Mouse (Mus musculus) G1E (cell line): ENCODE data around the gene Col25a1. TPM values are rescaled to one million over a fixed set of nuclear protein-coding genes. Genes with fewer than 3 reads are reported as not detected.

Source experiments
- ATAC-seq: 2 replicates; pipeline ENCODE4 v1.8.0; 2016; ENCODE audit warnings: mild to moderate bottlenecking; ENCODE audit not compliant: insufficient number of reproducible peaks, poor library complexity, low FRiP score, severe bottlenecking; ENCODE audit errors: extremely low read depth
- DNase-seq: peaks from one replicate; pipeline ENCODE4 v3.0.0; 2012; ENCODE audit warnings: low spot score
- H3K27me3 ChIP-seq: 2 replicates; pipeline ENCODE4 v1.6.1; 2012; ENCODE audit warnings: mild to moderate bottlenecking, low read length, inconsistent platforms; ENCODE audit not compliant: insufficient read depth
- H3K36me3 ChIP-seq: replicated peaks from 2 replicates; pipeline ENCODE3; 2012; ENCODE audit warnings: mild to moderate bottlenecking, inconsistent platforms
- H3K4me1 ChIP-seq: 2 replicates; pipeline ENCODE4 v1.6.1; 2012; ENCODE audit warnings: low read depth, low read length, inconsistent platforms, mixed read lengths; ENCODE audit not compliant: insufficient read depth
- H3K4me3 ChIP-seq: 2 replicates; pipeline ENCODE4 v1.5.1; 2012; ENCODE audit warnings: low read depth, mild to moderate bottlenecking, inconsistent platforms, low read length, moderate library complexity, mixed read lengths
- H3K9me3 ChIP-seq: replicated peaks from 2 replicates; pipeline ENCODE4 v1.6.1; 2012; ENCODE audit warnings: inconsistent platforms
- CTCF ChIP-seq: IDR thresholded peaks from 2 replicates; pipeline ENCODE4 v1.5.1; 2012; ENCODE audit warnings: low read depth, low read length, inconsistent platforms, mixed read lengths
- GATA1 ChIP-seq: IDR thresholded peaks from 2 replicates; pipeline ENCODE4 v1.6.1; 2012; ENCODE audit warnings: borderline replicate concordance, low read length, inconsistent platforms, mixed read lengths
- GATA2 ChIP-seq: IDR thresholded peaks from 2 replicates; pipeline ENCODE4 v1.6.1; 2012; ENCODE audit warnings: low read depth, low read length, inconsistent platforms, borderline replicate concordance
- POLR2AphosphoS5 ChIP-seq: IDR thresholded peaks from 2 replicates; pipeline ENCODE4 v1.6.1; 2012; ENCODE audit warnings: low read depth, low read length, inconsistent platforms; ENCODE audit not compliant: insufficient replicate concordance
- TAL1 ChIP-seq: conservative IDR thresholded peaks from 2 replicates; pipeline ENCODE4 v1.6.1; 2012; ENCODE audit warnings: low read depth, low read length, inconsistent platforms, mixed read lengths
- polyA plus RNA-seq: library from polyadenylated mRNA; stranded (reverse); fragments of >175 nt; gene quantifications from 2 replicates; pipeline ENCODE4 v1.2.3, GENCODE M21; 2012
- total RNA-seq, 2 experiments: library from RNA; stranded (forward) in 1 of 2; stranded (reverse) in 1 of 2; fragments of 200-1000 nt in 1 of 2; fragments of >200 nt in 1 of 2; fragmentation: Nextera tagmentation in 1 of 2; gene quantifications; 2 replicates each; pipeline ENCODE4 v1.2.3; 2014 to 2017

Col25a1 gene
- total and polyA plus RNA-seq, 3 experiments = 0.22 TPM; not detected in 2

- Histone ChIP-seq H3K27me3 (no peaks in the 10 kb centered on the region), H3K4me1 (no peaks in the 10 kb centered on the region), H3K4me3 (no peak overlapping the region), H3K36me3 (no peaks in the 10 kb centered on the region), H3K9me3 (peaks cover 31% of the 10 kb centered on the region)
- TF ChIP-seq TAL1 (no peak), POLR2AphosphoS5 (no peak), GATA1 (no peak), GATA2 (no peak), CTCF (no peak)
- no peak for ATAC-seq
- DNase-seq = no peak
Observed at GRCm38 (mm10) chr3:130380299-130380845, 249.1 kb downstream of the Col25a1 start.

GRCm38 (mm10) chr3:130381691-130382090 is 250.4 kb downstream of the Col25a1 start:
- no peak for TF ChIP-seq TAL1
- Histone ChIP-seq H3K9me3 (peaks cover 28% of the 10 kb centered on the region), H3K4me1 (no peaks in the 10 kb centered on the region), H3K27me3 (no peaks in the 10 kb centered on the region), H3K36me3 (no peaks in the 10 kb centered on the region), H3K4me3 (no peak overlapping the region)
- no peak for ATAC-seq
- no peak for DNase-seq

DNA sequence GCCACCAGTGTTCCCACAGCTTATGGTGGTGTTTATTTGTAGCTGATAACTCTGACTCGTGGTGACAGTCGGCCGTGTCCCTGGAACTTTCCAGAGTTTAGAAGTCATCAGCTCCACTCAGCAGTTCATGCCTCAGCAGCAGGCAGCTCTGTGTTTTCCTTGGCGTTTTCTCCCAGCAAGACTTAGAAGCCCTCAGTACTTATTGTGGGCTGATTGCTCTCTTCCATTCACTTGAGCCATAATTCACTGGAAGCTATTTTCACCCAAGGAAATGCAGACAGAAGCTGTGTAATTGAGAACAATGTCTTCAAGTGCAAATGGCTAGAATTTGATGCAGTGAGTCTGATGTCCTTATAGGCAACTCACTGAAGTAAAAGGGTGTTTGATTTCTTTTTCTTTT is 254.6 kb downstream of the Col25a1 start:
- peaks cover 31% of the 10 kb centered on the region for H3K9me3 ChIP-seq
- DNase-seq (no peak), ATAC-seq (no peak)
- TF ChIP-seq CTCF (no peak), POLR2AphosphoS5 (no peak), GATA2 (no peak), GATA1 (no peak), TAL1 (no peak)
- no peak overlapping the region for H3K4me3 ChIP-seq
- no peaks in the 10 kb centered on the region for H3K36me3 ChIP-seq
- no peaks in the 10 kb centered on the region for H3K4me1 ChIP-seq
- H3K27me3 ChIP-seq = no peaks in the 10 kb centered on the region

DNA sequence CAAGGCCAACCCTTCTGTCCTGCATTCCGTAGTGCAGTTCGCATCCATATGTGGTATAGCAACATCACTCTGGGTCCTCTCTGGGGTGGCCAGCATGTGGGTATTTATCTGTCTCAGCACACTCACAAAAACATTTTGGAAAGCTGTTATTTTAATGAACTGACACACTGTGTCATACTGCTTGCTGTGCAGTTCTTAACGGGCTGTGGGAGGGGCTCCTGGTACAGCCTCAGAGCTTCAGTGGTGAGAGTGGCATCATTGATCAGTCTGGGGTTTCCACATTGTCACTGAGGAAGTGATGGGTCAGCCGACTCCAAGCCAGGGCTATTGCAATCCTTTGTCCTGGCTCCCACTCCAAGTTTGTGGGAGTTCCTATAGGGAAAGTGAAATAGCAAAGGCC is 255.9 kb downstream of the Col25a1 start:
- no peak for DNase-seq
- Histone ChIP-seq H3K4me3 (no peak overlapping the region), H3K9me3 (peaks cover 28% of the 10 kb centered on the region), H3K36me3 (no peaks in the 10 kb centered on the region), H3K27me3 (no peaks in the 10 kb centered on the region), H3K4me1 (no peaks in the 10 kb centered on the region)
- no peak for TF ChIP-seq GATA1
- TF ChIP-seq GATA2 = no peak
- no peak for TF ChIP-seq CTCF
- TF ChIP-seq TAL1 = no peak
- ATAC-seq = no peak

DNA sequence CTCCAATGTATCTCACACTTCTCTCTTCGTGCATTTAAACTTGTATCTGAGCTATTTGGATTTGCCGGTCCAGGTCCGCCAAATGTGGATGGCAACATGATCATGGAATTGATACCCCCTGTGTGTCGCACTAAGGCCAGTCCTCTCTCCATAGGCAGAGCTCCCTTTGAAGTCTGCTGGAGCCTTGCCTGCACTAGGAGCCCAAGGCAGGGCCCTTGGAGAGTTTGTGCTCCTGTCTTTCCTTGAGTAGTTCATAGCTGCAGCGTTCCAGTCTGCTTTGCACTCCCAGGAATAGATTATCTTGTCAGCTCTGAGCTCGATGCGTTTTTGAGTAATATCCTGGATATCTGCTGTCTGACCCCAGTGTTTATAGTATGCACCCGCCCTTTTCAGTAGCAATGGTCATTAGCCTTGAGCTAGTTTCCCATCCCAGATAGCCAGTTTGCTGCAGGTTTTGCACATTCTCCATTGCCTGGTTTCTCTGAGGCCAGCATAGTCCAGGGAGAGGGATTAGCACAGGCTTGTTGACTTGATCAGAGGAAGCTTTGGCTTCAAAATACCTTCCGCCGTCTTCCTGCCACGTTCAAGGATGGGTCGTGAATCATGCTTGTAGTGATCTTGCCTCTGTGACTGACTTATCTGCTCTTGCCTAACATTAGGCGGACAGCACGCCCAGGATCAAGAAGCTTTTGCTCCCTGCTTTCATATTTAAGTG is 258.1 kb downstream of the Col25a1 start:
- no peak overlapping the region for H3K4me3 ChIP-seq
- TF ChIP-seq TAL1 (no peak), POLR2AphosphoS5 (no peak), GATA1 (no peak), CTCF (no peak), GATA2 (no peak)
- H3K4me1 ChIP-seq = no peaks in the 10 kb centered on the region
- H3K9me3 ChIP-seq = peaks cover 33% of the 10 kb centered on the region
- no peak for DNase-seq
- no peak for ATAC-seq
- no peaks in the 10 kb centered on the region for H3K27me3 ChIP-seq
- H3K36me3 ChIP-seq = no peaks in the 10 kb centered on the region

DNA sequence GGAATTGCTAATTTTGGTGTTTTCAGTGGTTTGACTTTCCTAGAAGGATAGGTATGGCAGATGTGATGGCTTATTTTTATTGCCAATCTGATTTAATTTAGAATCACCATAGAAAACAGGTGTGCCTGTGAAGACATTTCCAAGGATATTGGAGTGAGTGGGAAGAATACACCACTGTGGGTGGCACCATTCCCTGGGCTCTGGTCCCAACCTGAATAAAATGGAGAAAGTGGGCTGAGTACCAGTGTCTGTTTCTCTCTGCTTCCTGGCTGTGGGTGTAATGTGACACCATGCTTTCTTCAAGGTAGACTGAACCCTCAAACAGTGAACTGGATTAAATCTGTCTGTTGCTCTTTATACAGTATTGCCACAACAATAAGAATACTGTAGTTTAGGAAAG is 265.3 kb downstream of the Col25a1 start:
- Histone ChIP-seq H3K4me3 (no peak overlapping the region), H3K27me3 (no peaks in the 10 kb centered on the region), H3K36me3 (no peaks in the 10 kb centered on the region), H3K9me3 (peaks cover 32% of the 10 kb centered on the region), H3K4me1 (no peaks in the 10 kb centered on the region)
- ATAC-seq (no peak), DNase-seq (no peak)
- no peak for TF ChIP-seq POLR2AphosphoS5
- no peak for TF ChIP-seq TAL1
- TF ChIP-seq GATA2 = no peak
- TF ChIP-seq GATA1 = no peak
- no peak for TF ChIP-seq CTCF
